Mouse (Mus musculus) embryonic facial prominence, embryonic 13.5 days (tissue): ENCODE measurements around the gene Eya3. TPM values are rescaled to one million over a fixed set of nuclear protein-coding genes. Genes with fewer than 3 reads are reported as not detected.
"Not testable (repeated sequence)": the region's sequence is repeated elsewhere in the genome, so short reads cannot be mapped to it uniquely, and the experiment has no call there.

Experiments
- ATAC-seq: fragments of 200-750 bp; cut with Nextera tagmentation; 2 replicates; pipeline ENCODE4 v1.8.0; 2017; ENCODE audit warnings: low read depth; ENCODE audit not compliant: insufficient number of reproducible peaks, insufficient read depth, low FRiP score, low TSS enrichment
- H3K27ac ChIP-seq: fragments of 300-500 bp; sonication (generic); 2 replicates; pipeline ENCODE4 v1.5.1; 2015; ENCODE audit warnings: moderate library complexity, mild to moderate bottlenecking, inconsistent platforms
- H3K27me3 ChIP-seq: fragments of 300-500 bp; sonication (generic); 2 replicates; pipeline ENCODE4 v1.6.1; 2015; ENCODE audit warnings: mild to moderate bottlenecking, inconsistent platforms
- H3K36me3 ChIP-seq: fragments of 300-500 bp; sonication (generic); 2 replicates; pipeline ENCODE4 v1.6.1; 2015; ENCODE audit warnings: mild to moderate bottlenecking, inconsistent platforms
- H3K4me1 ChIP-seq: fragments of 300-500 bp; sonication (generic); 2 replicates; pipeline ENCODE4 v1.6.1; 2015; ENCODE audit warnings: inconsistent platforms
- H3K4me2 ChIP-seq: fragments of 300-500 bp; sonication (generic); 2 replicates; pipeline ENCODE4 v1.6.1; 2015; ENCODE audit warnings: moderate library complexity, mild to moderate bottlenecking, inconsistent platforms
- H3K4me3 ChIP-seq: fragments of 300-500 bp; sonication (generic); 2 replicates; pipeline ENCODE4 v1.5.1; 2015; ENCODE audit warnings: mild to moderate bottlenecking, inconsistent platforms
- H3K9ac ChIP-seq: fragments of 300-500 bp; sonication (generic); 2 replicates; pipeline ENCODE4 v1.6.1; 2015; ENCODE audit warnings: mild to moderate bottlenecking, inconsistent platforms
- H3K9me3 ChIP-seq: fragments of 300-500 bp; sonication (generic); 2 replicates; pipeline ENCODE4 v1.6.1; 2016; ENCODE audit warnings: inconsistent platforms
- WGBS: fragments of 180-500 bp; shearing (Covaris S2); methylation state at CpG from one replicate; pipeline ENCODE4 v1.1.7; 2015; ENCODE audit warnings: mixed read lengths; 5-methylcytosine and 5-hydroxymethylcytosine counted together
- polyA plus RNA-seq: library from polyadenylated mRNA; unstranded; fragments of >200 nt; fragmentation: Nextera tagmentation; extraction: Ambion mirVana; gene quantifications from 2 replicates; pipeline ENCODE4 v1.2.1, GENCODE M21; 2015

Gene Eya3
- polyA plus RNA-seq, 1 experiment from 2014 or later = 32.6 TPM

GRCm38 (mm10) chr4:132718251-132718650 lies 79.5 kb downstream of the Eya3 start:
- ATAC-seq = no peak

GRCm38 (mm10) chr4:132728233-132728632 lies 89.4 kb downstream of the Eya3 start:
- ATAC-seq = no peak

More at GRCm38 (mm10) chr4:132718251-132718650, 79.5 kb downstream of the Eya3 start:
- Histone ChIP-seq H3K27me3 (no peaks in the 10 kb centered on the region), H3K9ac (no peak overlapping the region), H3K4me3 (no peak overlapping the region), H3K27ac (no peak overlapping the region), H3K4me1 (no peaks in the 10 kb centered on the region), H3K36me3 (peaks cover 72% of the 10 kb centered on the region), H3K4me2 (no peak overlapping the region), H3K9me3 (no peaks in the 10 kb centered on the region)
- 94% methylated on average over 1 of the region's 1 CpGs for WGBS

GRCm38 (mm10) chr4:132731616-132732015 lies 92.8 kb downstream of the Eya3 start:
- H3K4me1 ChIP-seq = peaks cover 12% of the 10 kb centered on the region
- 47% methylated on average over 12 of the region's 12 CpGs for WGBS
- peaks cover 14% of the 10 kb centered on the region for H3K36me3 ChIP-seq
- H3K4me3 ChIP-seq = peak overlapping the region; percentile 65
- H3K4me2 ChIP-seq = peak overlapping the region; percentile 89
- H3K27ac ChIP-seq = peak overlapping the region; percentile 22; the same call in 1 of the 2 replicates
- peak overlapping the region; percentile 76 for H3K9ac ChIP-seq
- no peak for ATAC-seq
- H3K27me3 ChIP-seq = no peaks in the 10 kb centered on the region
- H3K9me3 ChIP-seq = no peaks in the 10 kb centered on the region

More at GRCm38 (mm10) chr4:132728233-132728632, 89.4 kb downstream of the Eya3 start:
- H3K27me3 ChIP-seq = no peaks in the 10 kb centered on the region
- 85% methylated on average over 8 of the region's 8 CpGs for WGBS
- peaks cover 34% of the 10 kb centered on the region for H3K36me3 ChIP-seq
- H3K4me1 ChIP-seq = peaks cover 12% of the 10 kb centered on the region
- H3K4me2 ChIP-seq = no peak overlapping the region
- no peak overlapping the region for H3K9ac ChIP-seq
- no peak overlapping the region for H3K27ac ChIP-seq
- H3K4me3 ChIP-seq = no peak overlapping the region
- no peaks in the 10 kb centered on the region for H3K9me3 ChIP-seq

- Histone ChIP-seq H3K27me3 (no peaks in the 10 kb centered on the region), H3K4me3 (peak within 1 kb of the TSS; percentile 65), H3K4me1 (peaks cover 12% of the 10 kb centered on the region), H3K27ac (peak within 1 kb of the TSS; percentile 22; the same call in 1 of the 2 replicates), H3K9me3 (no peaks in the 10 kb centered on the region), H3K36me3 (peaks cover 11% of the 10 kb centered on the region), H3K4me2 (peak within 1 kb of the TSS; percentile 89), H3K9ac (peak within 1 kb of the TSS; percentile 76)
- WGBS = 2% methylated on average over 34 of the region's 34 CpGs
- ATAC-seq = peak; percentile 88
Observed at GRCm38 (mm10) chr4:132732148-132732684, 93.4 kb downstream of the Eya3 start, which contains the start of gene Xkr8. TSS of gene Xkr8 (minus strand) at chr4:132732546.

GRCm38 (mm10) chr4:132733071-132733770 lies 94.4 kb downstream of the Eya3 start:
- H3K4me2 ChIP-seq = no peak overlapping the region

GRCm38 (mm10) chr4:132734766-132735165 lies 96.0 kb downstream of the Eya3 start:
- H3K36me3 ChIP-seq = no peaks in the 10 kb centered on the region
- WGBS = 97% methylated on average over 2 of the region's 2 CpGs
- no peak for ATAC-seq
- no peaks in the 10 kb centered on the region for H3K9me3 ChIP-seq
- no peaks in the 10 kb centered on the region for H3K27me3 ChIP-seq
- no peak overlapping the region for H3K4me2 ChIP-seq
- H3K9ac ChIP-seq = no peak overlapping the region
- peaks cover 12% of the 10 kb centered on the region for H3K4me1 ChIP-seq
- no peak overlapping the region for H3K27ac ChIP-seq
- no peak overlapping the region for H3K4me3 ChIP-seq

More at GRCm38 (mm10) chr4:132733071-132733770, 94.4 kb downstream of the Eya3 start:
- WGBS = 94% methylated on average over 25 of the region's 25 CpGs
- H3K36me3 ChIP-seq = peaks cover 1% of the 10 kb centered on the region; the same call in 1 of the 2 replicates
- peaks cover 12% of the 10 kb centered on the region for H3K4me1 ChIP-seq
- H3K9ac ChIP-seq = no peak overlapping the region
- no peak overlapping the region for H3K4me3 ChIP-seq
- H3K27ac ChIP-seq = no peak overlapping the region
- no peaks in the 10 kb centered on the region for H3K9me3 ChIP-seq
- no peak for ATAC-seq
- no peaks in the 10 kb centered on the region for H3K27me3 ChIP-seq

- WGBS = 81% methylated on average over 2 of the region's 2 CpGs
- Histone ChIP-seq H3K4me3 (no peak overlapping the region), H3K27me3 (no peaks in the 10 kb centered on the region), H3K27ac (no peak overlapping the region), H3K4me1 (peaks cover 12% of the 10 kb centered on the region), H3K4me2 (no peak overlapping the region), H3K9ac (no peak overlapping the region), H3K36me3 (no peaks in the 10 kb centered on the region), H3K9me3 (no peaks in the 10 kb centered on the region)
- ATAC-seq = no peak
Observed at GRCm38 (mm10) chr4:132735389-132735788, 96.6 kb downstream of the Eya3 start.

- Histone ChIP-seq H3K4me2 (no peak overlapping the region), H3K36me3 (no peaks in the 10 kb centered on the region), H3K4me3 (no peak overlapping the region), H3K4me1 (peaks cover 12% of the 10 kb centered on the region), H3K9ac (no peak overlapping the region), H3K9me3 (no peaks in the 10 kb centered on the region), H3K27ac (no peak overlapping the region), H3K27me3 (no peaks in the 10 kb centered on the region)
- ATAC-seq = no peak
- 46% methylated on average over 3 of the region's 3 CpGs for WGBS
Observed at GRCm38 (mm10) chr4:132735894-132736293, 97.1 kb downstream of the Eya3 start.

GRCm38 (mm10) chr4:132737154-132737553 lies 98.4 kb downstream of the Eya3 start:
- H3K9me3 ChIP-seq, H3K36me3 ChIP-seq, H3K4me1 ChIP-seq, ATAC-seq, H3K4me2 ChIP-seq, H3K27me3 ChIP-seq, H3K4me3 ChIP-seq, H3K27ac ChIP-seq, H3K9ac ChIP-seq: not testable (repeated sequence)
- WGBS = 88% methylated on average over 9 of the region's 9 CpGs

GRCm38 (mm10) chr4:132741491-132741890 lies 102.7 kb downstream of the Eya3 start:
- ATAC-seq = no peak
- no peak overlapping the region for H3K9ac ChIP-seq
- H3K27me3 ChIP-seq = no peaks in the 10 kb centered on the region
- no peaks in the 10 kb centered on the region for H3K36me3 ChIP-seq
- H3K9me3 ChIP-seq = no peaks in the 10 kb centered on the region
- no peaks in the 10 kb centered on the region for H3K4me1 ChIP-seq
- no peak overlapping the region for H3K27ac ChIP-seq
- no peak overlapping the region for H3K4me3 ChIP-seq
- H3K4me2 ChIP-seq = no peak overlapping the region
- 89% methylated on average over 7 of the region's 7 CpGs for WGBS

- Histone ChIP-seq H3K9me3 (no peaks in the 10 kb centered on the region), H3K27me3 (no peaks in the 10 kb centered on the region), H3K4me3 (no peak overlapping the region), H3K36me3 (no peaks in the 10 kb centered on the region), H3K27ac (no peak overlapping the region), H3K4me1 (no peaks in the 10 kb centered on the region), H3K9ac (no peak overlapping the region), H3K4me2 (no peak overlapping the region)
- 86% methylated on average over 11 of the region's 11 CpGs for WGBS
- no peak for ATAC-seq
Observed at GRCm38 (mm10) chr4:132743992-132744911, 105.5 kb downstream of the Eya3 start.
